Mouse (Mus musculus): ENCODE results near the gene Unc5a. TPM values are rescaled to one million over a fixed set of nuclear protein-coding genes. Genes with fewer than 3 reads are reported as not detected.

Gene Unc5a
- total RNA-seq (2012; rRNA removed) (not detected in 2 replicates), polyA plus RNA-seq (2012; ENCODE audit: insufficient read depth in 1 of 2, insufficient read length in 2 of 2, low read depth in 1 of 2, low replicate concordance in 2 of 2, missing spikeins in 1 of 2) (not detected)

DNA sequence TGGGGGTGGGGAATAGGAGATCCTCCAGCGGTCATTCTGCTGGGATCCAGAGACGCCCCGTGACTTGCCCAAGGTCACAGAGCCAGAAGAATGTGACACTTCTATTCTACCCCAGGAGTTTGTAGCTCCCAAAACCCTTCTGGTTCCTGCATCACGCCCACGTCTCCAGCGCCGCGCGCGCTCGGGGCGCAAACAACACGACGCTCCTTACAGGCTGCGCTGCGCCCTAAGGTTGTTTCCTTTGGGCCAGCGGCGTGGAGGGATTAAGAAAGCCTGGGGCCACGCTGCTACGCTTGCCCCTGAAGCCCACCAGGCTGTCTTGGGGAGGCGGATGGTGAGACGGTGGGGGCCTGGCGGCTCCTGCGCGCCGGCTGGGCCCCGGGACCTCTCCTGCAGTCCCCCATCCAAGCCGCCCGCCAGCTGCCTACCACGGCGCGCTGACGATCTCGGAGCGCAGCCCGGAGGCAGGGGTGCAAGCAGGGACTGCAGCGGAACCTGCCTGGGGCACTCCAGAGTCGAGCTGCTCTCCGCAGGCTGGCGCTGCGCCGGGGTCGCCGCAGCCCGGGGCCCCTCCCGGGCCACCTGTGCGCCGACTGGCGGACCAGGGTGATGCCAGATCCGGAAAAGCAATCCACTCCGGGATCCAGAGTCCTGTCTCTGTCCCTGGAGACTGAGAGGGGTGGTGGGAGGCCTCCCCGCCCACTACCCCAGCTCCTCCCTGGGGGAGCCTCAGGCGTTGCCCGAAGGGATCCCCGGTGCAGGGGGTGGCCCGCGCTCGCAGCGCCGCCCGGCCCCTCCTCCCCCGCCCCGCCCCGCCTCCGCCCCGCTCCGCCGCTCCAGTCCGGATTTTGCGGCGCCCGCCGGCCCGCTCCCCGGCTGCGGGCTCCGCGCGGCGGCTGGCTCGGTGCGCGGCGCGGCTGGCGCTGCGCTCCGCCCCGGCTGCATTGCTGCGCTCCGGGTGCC, at the start of gene Unc5a:
Gene Unc5a (plus strand): TSS at position 881 of the 963 bp plus-strand sequence.
- no peaks in the 10 kb centered on the region for H3K9me3 ChIP-seq (replicated peaks; ENCODE audit: insufficient read depth, low read length)
- no peak within 1 kb of the TSS for H3K4me3 ChIP-seq (ENCODE audit: control insufficient read depth in 1 of 2, insufficient read depth in 1 of 2, low read depth in 2 of 2, low read length in 2 of 2)
- no peaks in the 10 kb centered on the region for H3K36me3 ChIP-seq (ENCODE audit: control insufficient read depth in 1 of 2, insufficient read depth in 2 of 2, low read length in 2 of 2)
- TF ChIP-seq CHD1 (IDR thresholded peaks at IDR 0.05; ENCODE audit: low read depth, low read length) = no peak
- no peak for TF ChIP-seq MAZ (IDR thresholded peaks at IDR 0.05; ENCODE audit: low read depth, low read length)
- TF ChIP-seq BHLHE40 (IDR thresholded peaks at IDR 0.05; ENCODE audit: borderline replicate concordance, low read depth, low read length) = no peak
- TF ChIP-seq POLR2AphosphoS5 (IDR thresholded peaks at IDR 0.05; ENCODE audit: borderline replicate concordance, low read depth, low read length) = no peak
- no peak for TF ChIP-seq ZKSCAN1 (IDR thresholded peaks at IDR 0.05; ENCODE audit: low read depth, low read length)
- TF ChIP-seq ZC3H11A (IDR thresholded peaks at IDR 0.05; ENCODE audit: low read depth, low read length) = no peak
- no peak for TF ChIP-seq EP300 (IDR thresholded peaks at IDR 0.05; ENCODE audit: low read depth in 1 of 2, low read length in 2 of 2)
- no peak for TF ChIP-seq USF2 (IDR thresholded peaks at IDR 0.05; ENCODE audit: borderline replicate concordance in 1 of 2, insufficient read depth in 1 of 2, low read depth in 1 of 2, low read length in 2 of 2)
- no peak for TF ChIP-seq SMC3 (IDR thresholded peaks at IDR 0.05; ENCODE audit: low read depth, low read length)
- no peak for TF ChIP-seq MYC (IDR thresholded peaks at IDR 0.05; ENCODE audit: low read depth, low read length)
- no peak for TF ChIP-seq MYB (IDR thresholded peaks at IDR 0.05; ENCODE audit: low read depth, low read length)
- TF ChIP-seq NELFE (IDR thresholded peaks at IDR 0.05; ENCODE audit: low read depth, low read length) = no peak
- no peak for TF ChIP-seq RCOR1 (IDR thresholded peaks at IDR 0.05; ENCODE audit: low read depth, low read length)
- H3K27me3 ChIP-seq (ENCODE audit: control insufficient read depth in 1 of 2, insufficient read depth in 2 of 2, low read length in 2 of 2) = no peaks in the 10 kb centered on the region
- H3K79me2 ChIP-seq (ENCODE audit: control insufficient read depth, insufficient read depth, low read length, poor library complexity) = no peaks in the 10 kb centered on the region
- H3K27ac ChIP-seq (ENCODE audit: control insufficient read depth, low read depth, low read length) = no peak within 1 kb of the TSS
- no peak within 1 kb of the TSS for H3K9ac ChIP-seq (ENCODE audit: control insufficient read depth, low read depth, low read length, poor library complexity, severe bottlenecking)
- H3K4me1 ChIP-seq (ENCODE audit: control insufficient read depth in 1 of 2, insufficient read depth in 2 of 2, low read length in 2 of 2) = no peaks in the 10 kb centered on the region
- DNase-seq (ENCODE audit: low read depth, low spot score) = no peak

DNA sequence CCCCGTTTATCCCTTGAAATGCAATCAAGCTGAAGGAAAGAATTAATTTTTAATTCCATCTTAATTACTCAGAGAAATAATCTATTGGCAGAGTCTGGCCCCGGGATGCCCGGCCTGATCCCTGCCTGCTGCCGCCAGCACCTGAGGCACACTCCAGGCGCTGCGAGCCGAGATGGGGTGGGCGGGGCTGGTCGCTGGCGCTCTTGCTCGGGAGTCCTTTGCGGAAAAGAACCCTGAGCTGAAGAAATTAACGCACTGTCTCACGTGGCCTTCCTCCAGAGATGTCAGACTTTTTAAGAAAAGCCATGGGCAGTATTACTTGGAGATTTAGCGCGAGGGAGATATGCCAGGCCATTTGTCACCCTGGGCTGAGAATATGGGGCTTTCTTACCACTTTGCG, 37.2 kb upstream of the Unc5a start:
- H3K4me3 ChIP-seq (ENCODE audit: control insufficient read depth in 1 of 2, insufficient read depth in 1 of 2, low read depth in 2 of 2, low read length in 2 of 2) = no peak overlapping the region
- H3K4me1 ChIP-seq (ENCODE audit: control insufficient read depth in 1 of 2, insufficient read depth in 2 of 2, low read length in 2 of 2) = no peaks in the 10 kb centered on the region
- TF ChIP-seq MAZ (IDR thresholded peaks at IDR 0.05; ENCODE audit: low read depth, low read length) (no peak), BHLHE40 (IDR thresholded peaks at IDR 0.05; ENCODE audit: borderline replicate concordance, low read depth, low read length) (no peak), MXI1 (IDR thresholded peaks at IDR 0.05; ENCODE audit: low read depth, low read length) (no peak)
- no peaks in the 10 kb centered on the region for H3K36me3 ChIP-seq (ENCODE audit: control insufficient read depth in 1 of 2, insufficient read depth in 2 of 2, low read length in 2 of 2)
- H3K9me3 ChIP-seq (replicated peaks; ENCODE audit: insufficient read depth, low read length) = no peaks in the 10 kb centered on the region
- no peak for DNase-seq (ENCODE audit: low read depth, low spot score)
- no peaks in the 10 kb centered on the region for H3K27me3 ChIP-seq (ENCODE audit: control insufficient read depth in 1 of 2, insufficient read depth in 2 of 2, low read length in 2 of 2)
- H3K27ac ChIP-seq (ENCODE audit: control insufficient read depth, low read depth, low read length) = no peak overlapping the region
- no peak overlapping the region for H3K9ac ChIP-seq (ENCODE audit: control insufficient read depth, low read depth, low read length, poor library complexity, severe bottlenecking)
- H3K79me2 ChIP-seq (ENCODE audit: control insufficient read depth, insufficient read depth, low read length, poor library complexity) = no peaks in the 10 kb centered on the region
